Mouse (Mus musculus) lung, adult 2 months (tissue): ENCODE data around the gene Stk25.

ENCODE experiments used
- CTCF ChIP-seq: fragments of 200-500 bp; IDR thresholded peaks from 2 replicates; pipeline ENCODE4 v1.5.1; 2011; ENCODE audit warnings: mild to moderate bottlenecking, low read length, control low read depth; ENCODE audit not compliant: insufficient read depth
- POLR2A ChIP-seq: fragments of 200-500 bp; IDR thresholded peaks from 2 replicates; pipeline ENCODE4 v1.6.1; 2011; ENCODE audit warnings: low read depth, mild to moderate bottlenecking, control low read depth, low read length, borderline replicate concordance; ENCODE audit errors: extremely low read depth

DNA sequence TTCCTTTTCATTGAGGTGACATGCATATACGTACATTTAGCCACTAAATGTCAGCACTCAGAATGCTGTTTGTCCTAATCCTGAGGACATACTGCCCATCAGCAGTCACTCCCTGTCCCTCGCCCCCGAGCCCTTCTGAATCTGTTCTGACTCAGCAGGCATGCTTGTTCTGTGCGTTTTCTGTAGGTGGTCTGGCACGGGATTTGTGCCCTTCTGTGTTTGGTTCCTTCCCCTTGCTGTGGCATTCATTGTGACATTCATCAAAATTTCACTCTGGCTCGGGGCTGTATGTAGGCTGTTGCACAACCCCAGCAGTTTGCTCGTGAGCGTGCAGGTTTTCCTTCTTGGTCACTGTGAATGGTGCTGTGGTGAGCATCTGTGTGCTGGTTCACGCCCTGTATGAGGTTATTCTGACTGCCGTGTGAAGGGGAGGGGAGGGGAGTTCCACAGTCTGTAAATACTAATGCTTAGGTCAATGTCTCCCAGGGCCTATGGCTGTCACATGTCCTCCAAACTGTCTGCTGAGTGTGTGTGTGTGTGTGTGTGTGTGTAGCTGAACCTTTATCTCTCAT is 33.4 kb upstream of the Stk25 start:
- no peak for TF ChIP-seq POLR2A
- TF ChIP-seq CTCF: no peak
